Mouse (Mus musculus): Measurements from ENCODE around the gene Dgkk. TPM values are rescaled to one million over a fixed set of nuclear protein-coding genes. Genes with fewer than 3 reads are reported as not detected.
A peak's percentile ranks its signal among the peaks of the same experiment; 100 is the strongest.
"Not testable (repeated sequence)": the region's sequence is repeated elsewhere in the genome, so short reads cannot be mapped to it uniquely, and the experiment has no call there.

The Dgkk gene
- 0.15 and 0.28 TPM in 2 replicates for polyA plus RNA-seq (2014; fragmentation: Nextera tagmentation; extraction: Ambion mirVana)

DNA sequence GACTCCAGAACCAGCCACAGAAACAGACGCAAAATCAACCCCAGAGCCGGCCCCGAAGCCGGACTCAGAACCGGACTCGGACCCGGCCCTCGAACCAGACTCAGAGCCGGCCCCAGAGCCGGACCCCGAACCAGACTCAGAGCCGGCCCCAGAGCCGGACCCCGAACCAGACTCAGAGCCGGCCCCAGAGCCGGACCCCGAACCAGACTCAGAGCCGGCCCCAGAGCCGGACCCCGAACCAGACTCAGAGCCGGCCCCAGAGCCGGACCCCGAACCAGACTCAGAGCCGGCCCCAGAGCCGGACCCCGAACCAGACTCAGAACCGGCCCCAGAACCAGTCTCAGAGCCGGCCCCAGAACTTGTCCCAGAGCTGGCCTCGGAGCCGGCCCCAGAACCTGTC is at the start of gene Dgkk:
TSS of gene Dgkk (plus strand) at position 301 of the 400 bp plus-strand sequence.
- not testable (repeated sequence) for DNase-seq (ENCODE audit: low spot score); H3K9ac ChIP-seq (ENCODE audit: low read length); H3K9me3 ChIP-seq (ENCODE audit: control insufficient read depth, low read length); H3K4me1 ChIP-seq (replicated peaks; ENCODE audit: control insufficient read depth, insufficient read depth, low read length); ATAC-seq (replicated peaks; ENCODE audit: low FRiP score, low TSS enrichment, low read depth); H3K36me3 ChIP-seq (ENCODE audit: control insufficient read depth, insufficient read depth, low read length); H3K27ac ChIP-seq (ENCODE audit: low read depth)
- WGBS: 26% methylated on average over 9 of the region's 30 CpGs
- Histone ChIP-seq H3K4me2 (ENCODE audit: low read length) (peak within 1 kb of the TSS; percentile 48), H3K27me3 (replicated peaks; ENCODE audit: control insufficient read depth, insufficient read depth, low read length) (peaks cover 15% of the 10 kb centered on the region), H3K4me3 (ENCODE audit: low read depth, low read length) (peak within 1 kb of the TSS; percentile 31)

DNA sequence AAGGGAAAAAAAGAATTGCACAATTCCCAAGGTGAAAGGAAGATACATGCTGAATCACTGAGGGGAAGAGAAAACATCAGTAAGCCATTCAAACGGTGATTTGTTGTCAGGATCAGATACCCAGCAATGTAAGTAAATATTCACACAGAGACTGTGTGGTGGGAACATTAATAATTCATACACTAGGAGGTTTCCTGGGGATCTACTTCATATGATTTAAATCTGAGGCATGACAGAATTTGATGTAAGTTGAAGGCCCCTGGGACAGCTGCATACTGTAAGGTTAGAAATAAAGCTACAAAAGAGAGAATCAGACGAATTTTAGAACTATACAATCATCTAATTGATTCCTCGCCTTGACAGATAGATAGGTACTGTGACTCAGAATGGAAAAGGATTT is 45.1 kb upstream of the Dgkk start:
- no peak for DNase-seq (ENCODE audit: low spot score)
- Histone ChIP-seq H3K36me3 (ENCODE audit: control insufficient read depth, insufficient read depth, low read length) (no peaks in the 10 kb centered on the region), H3K9ac (ENCODE audit: low read length) (no peak overlapping the region), H3K27me3 (replicated peaks; ENCODE audit: control insufficient read depth, insufficient read depth, low read length) (no peaks in the 10 kb centered on the region), H3K9me3 (ENCODE audit: control insufficient read depth, low read length) (no peaks in the 10 kb centered on the region), H3K27ac (ENCODE audit: low read depth) (no peak overlapping the region), H3K4me3 (ENCODE audit: low read depth, low read length) (no peak overlapping the region), H3K4me1 (replicated peaks; ENCODE audit: control insufficient read depth, insufficient read depth, low read length) (no peaks in the 10 kb centered on the region), H3K4me2 (ENCODE audit: low read length) (no peak overlapping the region)
- 78% methylated on average over 3 of the region's 3 CpGs for WGBS
- no peak for ATAC-seq (replicated peaks; ENCODE audit: low FRiP score, low TSS enrichment, low read depth)

DNA sequence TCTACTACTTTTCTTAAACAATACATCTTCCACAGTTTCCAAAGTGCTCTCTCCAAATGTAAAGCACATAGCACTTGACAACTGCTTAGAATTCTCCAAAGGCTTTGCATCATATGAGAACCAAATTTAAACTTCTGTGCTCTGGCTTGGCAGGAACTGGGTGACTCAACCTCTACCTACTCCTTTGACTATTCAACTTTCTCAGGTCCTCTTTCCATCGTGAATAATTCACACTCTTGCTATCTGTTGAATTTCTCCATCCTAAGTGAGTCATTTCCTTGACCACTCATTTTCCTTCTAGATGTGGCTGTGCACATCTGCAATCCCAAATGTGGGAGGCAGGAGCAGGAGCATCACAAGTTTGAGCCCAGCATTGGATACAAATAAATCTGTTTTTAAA is 28.4 kb upstream of the Dgkk start:
- no peak for DNase-seq (ENCODE audit: low spot score)
- 72% methylated on average over 1 of the region's 1 CpGs for WGBS

DNA sequence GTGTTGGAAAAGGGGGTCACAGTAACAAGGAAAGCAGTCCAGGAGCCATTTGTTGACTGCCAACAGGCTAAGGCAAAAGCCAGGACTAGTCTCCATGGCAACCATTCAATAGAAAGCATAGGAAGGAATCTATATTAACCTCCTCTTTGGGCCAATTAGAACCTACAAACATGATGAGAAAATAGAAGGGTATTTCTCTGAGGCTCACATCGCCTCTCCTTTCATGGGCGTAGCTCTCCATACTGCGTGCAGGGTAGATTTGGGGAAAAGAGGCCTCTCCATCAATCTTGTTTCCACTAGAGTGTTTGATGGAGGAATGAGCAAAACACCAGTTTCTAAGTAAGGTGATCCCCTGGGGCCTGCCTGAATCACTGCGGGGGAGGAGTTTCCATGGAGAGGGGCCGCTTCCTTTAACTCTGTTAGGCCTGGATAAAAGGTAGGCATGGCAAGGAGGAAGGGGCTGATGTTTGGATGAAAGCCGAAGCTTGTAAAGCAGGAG is 27.5 kb upstream of the Dgkk start:
- Histone ChIP-seq H3K4me3 (ENCODE audit: low read depth, low read length) (no peak overlapping the region), H3K27me3 (replicated peaks; ENCODE audit: control insufficient read depth, insufficient read depth, low read length) (no peaks in the 10 kb centered on the region), H3K4me1 (replicated peaks; ENCODE audit: control insufficient read depth, insufficient read depth, low read length) (no peaks in the 10 kb centered on the region), H3K27ac (ENCODE audit: low read depth) (no peak overlapping the region), H3K4me2 (ENCODE audit: low read length) (no peak overlapping the region), H3K9me3 (ENCODE audit: control insufficient read depth, low read length) (no peaks in the 10 kb centered on the region), H3K9ac (ENCODE audit: low read length) (no peak overlapping the region), H3K36me3 (ENCODE audit: control insufficient read depth, insufficient read depth, low read length) (no peaks in the 10 kb centered on the region)
- 39% methylated on average over 6 of the region's 6 CpGs for WGBS
- DNase-seq (ENCODE audit: low spot score) (no peak), ATAC-seq (replicated peaks; ENCODE audit: low FRiP score, low TSS enrichment, low read depth) (no peak)

More for the DNA sequence above, 28.4 kb upstream of the Dgkk start:
- Histone ChIP-seq H3K9me3 (ENCODE audit: control insufficient read depth, low read length) (no peaks in the 10 kb centered on the region), H3K4me2 (ENCODE audit: low read length) (no peak overlapping the region), H3K27me3 (replicated peaks; ENCODE audit: control insufficient read depth, insufficient read depth, low read length) (no peaks in the 10 kb centered on the region), H3K4me1 (replicated peaks; ENCODE audit: control insufficient read depth, insufficient read depth, low read length) (no peaks in the 10 kb centered on the region), H3K9ac (ENCODE audit: low read length) (no peak overlapping the region), H3K4me3 (ENCODE audit: low read depth, low read length) (no peak overlapping the region), H3K27ac (ENCODE audit: low read depth) (no peak overlapping the region), H3K36me3 (ENCODE audit: control insufficient read depth, insufficient read depth, low read length) (no peaks in the 10 kb centered on the region)
- ATAC-seq (replicated peaks; ENCODE audit: low FRiP score, low TSS enrichment, low read depth): no peak

DNA sequence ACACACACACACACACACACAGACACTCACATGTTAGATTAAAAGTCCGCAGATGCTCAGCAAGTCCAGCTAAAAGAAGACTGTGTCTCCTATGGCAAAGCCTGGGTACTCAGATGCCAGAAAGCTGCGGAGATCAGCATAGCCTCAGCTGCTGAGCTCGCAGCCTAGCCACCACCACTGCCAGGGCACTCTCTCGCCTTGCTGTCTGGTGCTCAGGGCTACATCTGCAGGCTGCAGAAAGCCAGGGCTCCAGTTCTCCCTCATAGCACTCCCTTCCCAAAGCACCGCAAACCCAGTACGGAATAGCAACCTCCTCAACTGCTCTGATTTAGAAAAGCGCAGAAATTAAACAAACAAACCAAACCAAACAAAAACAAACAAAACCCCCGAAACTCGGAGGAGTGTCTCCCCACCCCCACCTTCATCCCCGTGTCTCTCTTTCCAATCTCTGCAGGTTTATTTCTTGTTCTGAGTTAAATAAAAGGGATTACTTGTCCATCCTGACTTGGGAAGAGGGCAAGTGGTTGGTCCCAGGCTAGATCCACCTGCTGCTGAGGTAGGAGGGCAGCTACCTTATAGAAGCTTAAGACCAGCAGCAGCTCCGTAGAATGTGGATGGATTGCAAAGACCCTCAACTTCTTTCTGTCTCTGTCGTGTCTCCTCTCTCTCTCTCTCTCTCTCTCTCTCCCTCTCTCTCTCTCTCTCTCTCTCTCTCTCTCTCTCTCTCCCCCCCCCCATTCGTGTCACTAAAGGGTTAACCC is 1.4 kb upstream of the Dgkk start:
- no peaks in the 10 kb centered on the region for H3K9me3 ChIP-seq (ENCODE audit: control insufficient read depth, low read length)
- no peaks in the 10 kb centered on the region for H3K4me1 ChIP-seq (replicated peaks; ENCODE audit: control insufficient read depth, insufficient read depth, low read length)
- no peaks in the 10 kb centered on the region for H3K36me3 ChIP-seq (ENCODE audit: control insufficient read depth, insufficient read depth, low read length)
- H3K9ac ChIP-seq (ENCODE audit: low read length): no peak overlapping the region
- DNase-seq (ENCODE audit: low spot score) (peak; percentile 51), ATAC-seq (replicated peaks; ENCODE audit: low FRiP score, low TSS enrichment, low read depth) (no peak)
- WGBS: 17% methylated on average over 12 of the region's 13 CpGs
- H3K27me3 ChIP-seq (replicated peaks; ENCODE audit: control insufficient read depth, insufficient read depth, low read length): peaks cover 15% of the 10 kb centered on the region
- no peak overlapping the region for H3K27ac ChIP-seq (ENCODE audit: low read depth)
- H3K4me2 ChIP-seq (ENCODE audit: low read length): peak overlapping the region; percentile 48
- H3K4me3 ChIP-seq (ENCODE audit: low read depth, low read length): no peak overlapping the region

DNA sequence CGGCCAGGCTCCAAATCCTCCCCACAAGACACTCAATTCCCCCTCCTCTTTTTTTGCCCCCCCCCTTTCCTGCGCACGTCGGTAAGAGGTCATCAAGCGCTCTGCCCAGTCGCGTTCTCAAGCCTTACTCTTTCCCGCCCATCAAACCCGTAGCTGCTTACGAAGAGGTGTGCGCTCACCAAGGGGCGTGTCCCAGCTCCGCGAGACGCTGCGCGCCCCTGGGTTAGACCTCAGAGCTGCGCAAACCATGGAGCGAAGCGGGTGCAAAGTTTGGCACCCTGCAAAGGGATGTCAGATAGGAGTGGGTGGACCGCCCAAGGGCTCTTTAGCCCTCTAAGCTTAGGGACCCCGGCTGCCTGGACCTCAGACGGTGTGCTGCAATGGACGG is 862 bp upstream of the Dgkk start:
- ATAC-seq (replicated peaks; ENCODE audit: low FRiP score, low TSS enrichment, low read depth) (peak; percentile 83), DNase-seq (ENCODE audit: low spot score) (peak; percentile 70)
- Histone ChIP-seq H3K36me3 (ENCODE audit: control insufficient read depth, insufficient read depth, low read length) (no peaks in the 10 kb centered on the region), H3K4me1 (replicated peaks; ENCODE audit: control insufficient read depth, insufficient read depth, low read length) (no peaks in the 10 kb centered on the region), H3K9ac (ENCODE audit: low read length) (no peak overlapping the region), H3K4me3 (ENCODE audit: low read depth, low read length) (peak overlapping the region; percentile 31), H3K9me3 (ENCODE audit: control insufficient read depth, low read length) (no peaks in the 10 kb centered on the region), H3K27me3 (replicated peaks; ENCODE audit: control insufficient read depth, insufficient read depth, low read length) (peaks cover 15% of the 10 kb centered on the region), H3K27ac (ENCODE audit: low read depth) (no peak overlapping the region), H3K4me2 (ENCODE audit: low read length) (peak overlapping the region; percentile 48)
- 12% methylated on average over 22 of the region's 24 CpGs for WGBS

DNA sequence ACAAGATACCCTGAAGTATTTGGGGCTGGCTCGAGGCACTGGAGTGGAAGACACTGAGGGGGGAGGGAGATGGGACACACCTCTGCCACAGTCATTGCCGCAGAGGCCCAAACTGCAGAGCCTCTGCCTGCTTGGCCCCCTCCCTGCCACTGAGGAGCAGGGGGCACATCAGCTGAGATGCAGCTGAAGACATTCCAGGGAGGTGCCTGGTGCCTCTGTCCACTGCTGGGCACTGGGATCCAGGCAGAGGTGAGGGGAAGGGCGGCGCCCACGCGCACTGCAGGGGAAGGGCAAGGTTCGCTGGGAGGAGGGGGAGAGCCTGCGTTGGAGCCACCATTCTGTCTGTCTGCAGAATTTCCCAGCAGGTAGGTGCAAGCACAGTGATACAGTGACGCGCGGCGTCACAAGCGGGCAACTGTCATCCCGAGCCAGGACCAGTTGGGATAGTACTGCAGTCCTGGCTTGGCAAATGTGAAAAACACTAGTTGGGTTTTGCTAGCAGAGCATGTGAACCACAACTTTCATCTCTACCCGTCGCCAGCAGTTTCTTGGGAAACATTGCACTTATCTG is 948 bp downstream of the Dgkk start:
- 20% methylated on average over 16 of the region's 16 CpGs for WGBS
- Histone ChIP-seq H3K27ac (ENCODE audit: low read depth) (no peak overlapping the region), H3K4me1 (replicated peaks; ENCODE audit: control insufficient read depth, insufficient read depth, low read length) (no peaks in the 10 kb centered on the region), H3K36me3 (ENCODE audit: control insufficient read depth, insufficient read depth, low read length) (no peaks in the 10 kb centered on the region), H3K4me3 (ENCODE audit: low read depth, low read length) (no peak overlapping the region), H3K9ac (ENCODE audit: low read length) (no peak overlapping the region), H3K4me2 (ENCODE audit: low read length) (no peak overlapping the region), H3K9me3 (ENCODE audit: control insufficient read depth, low read length) (no peaks in the 10 kb centered on the region), H3K27me3 (replicated peaks; ENCODE audit: control insufficient read depth, insufficient read depth, low read length) (peaks cover 15% of the 10 kb centered on the region)
- ATAC-seq (replicated peaks; ENCODE audit: low FRiP score, low TSS enrichment, low read depth) (no peak), DNase-seq (ENCODE audit: low spot score) (no peak)

DNA sequence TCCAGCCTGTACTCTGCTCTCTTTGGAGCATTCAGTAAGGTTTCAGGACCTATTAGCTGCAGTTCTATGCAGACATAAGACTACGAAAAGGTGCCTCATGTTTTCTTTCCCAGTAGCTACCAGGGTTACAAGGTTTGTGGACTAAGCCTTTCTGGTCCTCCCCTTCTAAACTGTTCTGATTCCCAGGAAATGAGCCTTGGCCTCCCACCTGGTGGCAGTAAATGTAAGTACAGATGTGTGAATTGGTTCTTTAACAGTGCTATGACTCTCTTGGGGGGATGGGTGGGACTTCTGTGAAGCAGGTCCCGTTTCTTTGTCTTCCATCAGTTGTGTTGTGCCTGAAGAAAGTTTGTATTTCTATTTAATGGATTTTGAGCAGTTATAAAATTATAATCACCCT is 53.4 kb downstream of the Dgkk start:
- Histone ChIP-seq H3K4me3 (ENCODE audit: low read depth, low read length) (no peak overlapping the region), H3K27me3 (replicated peaks; ENCODE audit: control insufficient read depth, insufficient read depth, low read length) (no peaks in the 10 kb centered on the region), H3K36me3 (ENCODE audit: control insufficient read depth, insufficient read depth, low read length) (no peaks in the 10 kb centered on the region), H3K9me3 (ENCODE audit: control insufficient read depth, low read length) (no peaks in the 10 kb centered on the region), H3K4me1 (replicated peaks; ENCODE audit: control insufficient read depth, insufficient read depth, low read length) (no peaks in the 10 kb centered on the region), H3K9ac (ENCODE audit: low read length) (no peak overlapping the region), H3K27ac (ENCODE audit: low read depth) (no peak overlapping the region), H3K4me2 (ENCODE audit: low read length) (no peak overlapping the region)
- ATAC-seq (replicated peaks; ENCODE audit: low FRiP score, low TSS enrichment, low read depth) (no peak), DNase-seq (ENCODE audit: low spot score) (no peak)
- 72% methylated on average over 2 of the region's 2 CpGs for WGBS

DNA sequence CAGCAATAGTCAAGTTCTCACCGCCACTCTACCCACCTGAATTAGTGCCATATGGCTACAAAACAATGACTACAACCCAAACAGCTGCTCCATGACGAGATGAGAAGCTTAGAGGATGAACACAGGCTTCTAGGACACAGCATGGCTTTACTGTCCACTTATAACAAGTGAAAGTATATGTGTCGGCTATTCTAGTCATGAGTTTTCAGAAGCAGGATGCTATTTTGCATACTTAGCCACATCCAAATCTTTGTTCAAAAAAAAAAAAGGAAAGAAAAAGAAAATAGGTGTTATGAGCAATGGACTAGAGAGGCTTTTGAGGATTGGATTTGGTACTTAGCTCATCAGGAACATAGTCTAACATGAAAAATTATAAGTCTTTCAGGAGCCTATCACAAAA is 74.4 kb downstream of the Dgkk start:
- no peak overlapping the region for H3K4me2 ChIP-seq (ENCODE audit: low read length)
- H3K4me1 ChIP-seq (replicated peaks; ENCODE audit: control insufficient read depth, insufficient read depth, low read length): no peaks in the 10 kb centered on the region
- H3K27me3 ChIP-seq (replicated peaks; ENCODE audit: control insufficient read depth, insufficient read depth, low read length): no peaks in the 10 kb centered on the region
- no peak for DNase-seq (ENCODE audit: low spot score)
- H3K9me3 ChIP-seq (ENCODE audit: control insufficient read depth, low read length): no peaks in the 10 kb centered on the region
- H3K9ac ChIP-seq (ENCODE audit: low read length): no peak overlapping the region
- H3K27ac ChIP-seq (ENCODE audit: low read depth): no peak overlapping the region
- no peak overlapping the region for H3K4me3 ChIP-seq (ENCODE audit: low read depth, low read length)
- H3K36me3 ChIP-seq (ENCODE audit: control insufficient read depth, insufficient read depth, low read length): no peaks in the 10 kb centered on the region
- ATAC-seq (replicated peaks; ENCODE audit: low FRiP score, low TSS enrichment, low read depth): no peak
- 74% methylated on average over 3 of the region's 3 CpGs for WGBS

Measured in intestine, embryonic 14.5 days (tissue).